Mouse (Mus musculus): ENCODE data around the gene Smug1. TPM values are rescaled to one million over a fixed set of nuclear protein-coding genes. Genes with fewer than 3 reads are reported as not detected.

The Smug1 gene
- 14.9 TPM for polyA plus RNA-seq (2017; shearing (Covaris generic))

GRCm38 (mm10) chr15:103167042-103167615 lies at the start of gene Smug1:
Gene Smug1 (minus strand): TSS chr15:103167092.

Other genes with a start within 250 kb of the Smug1 start
- gene Hoxc13, start 246.0 kb downstream of the Smug1 start, polyA plus RNA-seq (2017; shearing (Covaris generic)), result not detected
- gene Hoxc12, start 230.3 kb downstream of the Smug1 start, polyA plus RNA-seq (2017; shearing (Covaris generic)), result not detected
- not detected for gene Hoxc11, start 212.7 kb downstream of the Smug1 start, polyA plus RNA-seq (2017; shearing (Covaris generic))
- gene Hoxc10, start 200.3 kb downstream of the Smug1 start, polyA plus RNA-seq (2017; shearing (Covaris generic)), result not detected
- not detected for gene Hoxc5, start 199.6 kb downstream of the Smug1 start, polyA plus RNA-seq (2017; shearing (Covaris generic))
- gene Hoxc9, start 190.7 kb downstream of the Smug1 start, polyA plus RNA-seq (2017; shearing (Covaris generic)), result not detected
- not detected for gene Hoxc8, start 176.5 kb downstream of the Smug1 start, polyA plus RNA-seq (2017; shearing (Covaris generic))
- gene Hoxc6, start 168.8 kb downstream of the Smug1 start, polyA plus RNA-seq (2017; shearing (Covaris generic)), result not detected
- not detected for gene Hoxc4, start 148.2 kb downstream of the Smug1 start, polyA plus RNA-seq (2017; shearing (Covaris generic))
- 21.2 TPM for gene Cbx5, start 72.7 kb upstream of the Smug1 start, polyA plus RNA-seq (2017; shearing (Covaris generic))
- 148 TPM for gene Hnrnpa1, start 73.3 kb upstream of the Smug1 start, polyA plus RNA-seq (2017; shearing (Covaris generic))
- gene Nfe2, start 91.3 kb upstream of the Smug1 start, polyA plus RNA-seq (2017; shearing (Covaris generic)), result 0.85 TPM
- 190 TPM for gene Copz1, start 105.6 kb upstream of the Smug1 start, polyA plus RNA-seq (2017; shearing (Covaris generic))
- not detected for gene Gpr84, start 143.5 kb upstream of the Smug1 start, polyA plus RNA-seq (2017; shearing (Covaris generic))
- gene Zfp385a, start 173.0 kb upstream of the Smug1 start, polyA plus RNA-seq (2017; shearing (Covaris generic)), result 0.26 TPM
- 6.7 TPM for gene Itga5, start 199.7 kb upstream of the Smug1 start, polyA plus RNA-seq (2017; shearing (Covaris generic))

All from inflammation-experienced regulatory T-cells, adult 16 weeks (primary cell).